In the genomic region with DNA sequence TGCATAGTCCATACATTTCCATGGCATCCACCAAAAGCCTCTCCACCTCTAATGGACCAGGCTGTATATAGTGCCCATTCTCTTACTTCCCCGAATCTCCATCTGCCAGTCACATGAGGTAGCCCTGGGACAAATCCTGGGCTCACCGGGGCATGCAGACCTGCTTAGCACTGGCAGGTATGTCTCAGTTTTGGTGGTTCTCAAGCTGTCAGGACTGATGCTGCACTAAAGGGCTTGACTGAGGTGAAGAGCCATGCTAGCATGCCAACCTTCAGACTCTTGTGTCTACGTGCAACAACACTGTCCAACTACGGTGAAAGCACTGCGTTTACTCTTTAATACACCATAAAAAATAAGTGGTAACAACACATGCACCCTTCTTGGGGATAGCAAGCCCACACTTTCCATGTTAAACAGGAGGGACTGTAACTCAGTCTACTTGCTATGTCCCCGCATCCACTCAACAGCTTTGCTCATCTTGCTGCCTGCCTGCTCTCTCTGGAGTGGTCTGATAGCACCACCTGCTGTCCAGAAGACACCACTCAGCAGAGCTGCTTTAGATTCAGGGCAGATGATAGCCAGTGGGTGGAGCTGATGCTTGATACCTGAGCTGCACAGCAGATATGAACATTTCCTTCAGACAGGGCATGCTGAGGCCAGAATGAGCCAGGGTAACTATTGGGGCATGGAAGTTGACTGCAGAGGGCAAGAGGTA, we compare ENCODE assay signal across 8 mouse cellular contexts.
DNase-seq lines count a peak whose midpoint lies in the region; ATAC-seq lines count a peak whose summit lies in the region.

No protein-coding gene starts in this region.

- H3K4me2 ChIP-seq in hindbrain, embryonic 12.5 days (replicated peaks) = no peak overlapping the region
- no peak overlapping the region for H3K4me2 ChIP-seq in embryonic facial prominence, embryonic 11.5 days (ENCODE audit: low read depth, low read length)
- H3K4me2 ChIP-seq in limb, embryonic 12.5 days = no peak overlapping the region

- H3K27ac ChIP-seq in hindbrain, embryonic 10.5 days = no peak overlapping the region
- no peak overlapping the region for H3K27ac ChIP-seq in hindbrain, embryonic 12.5 days
- H3K27ac ChIP-seq in embryonic facial prominence, embryonic 11.5 days (replicated peaks; ENCODE audit: low read depth, low read length) = no peak overlapping the region
- H3K27ac ChIP-seq in limb, embryonic 12.5 days = no peak overlapping the region

- peak; percentile 78 for DNase-seq in hindbrain, embryonic 10.5 days (ENCODE audit: low spot score)
- peak; percentile 82 for DNase-seq in embryonic facial prominence, embryonic 11.5 days (ENCODE audit: low spot score)
- peak; percentile 86 for DNase-seq in kidney, adult 9 months
- peak; percentile 57 for DNase-seq in naive thymus-derived CD4-positive, alpha-beta T cell, adult 2 months (ENCODE audit: low read depth)
- peak; percentile 66 to 81 for DNase-seq in spleen, postnatal 4 days (ENCODE audit: low spot score in 2 of 2)

- no peaks in the 10 kb centered on the region for H3K27me3 ChIP-seq in hindbrain, embryonic 10.5 days (ENCODE audit: insufficient read depth, poor library complexity, severe bottlenecking)
- H3K27me3 ChIP-seq in hindbrain, embryonic 12.5 days = no peaks in the 10 kb centered on the region
- H3K27me3 ChIP-seq in embryonic facial prominence, embryonic 11.5 days (ENCODE audit: control insufficient read depth, insufficient read depth, low read length) = no peaks in the 10 kb centered on the region
- no peaks in the 10 kb centered on the region for H3K27me3 ChIP-seq in limb, embryonic 12.5 days

- H3K9me3 ChIP-seq in hindbrain, embryonic 10.5 days = 0 out of 2 replicates have a peak, but pooled peaks cover 6% of the 10 kb centered on the region
- H3K9me3 ChIP-seq in hindbrain, embryonic 12.5 days (replicated peaks) = no peaks in the 10 kb centered on the region
- no peaks in the 10 kb centered on the region for H3K9me3 ChIP-seq in embryonic facial prominence, embryonic 11.5 days (replicated peaks; ENCODE audit: control insufficient read depth, low read length)
- no peaks in the 10 kb centered on the region for H3K9me3 ChIP-seq in limb, embryonic 12.5 days

- H3K4me3 ChIP-seq in hindbrain, embryonic 10.5 days = no peak overlapping the region
- H3K4me3 ChIP-seq in hindbrain, embryonic 12.5 days = no peak overlapping the region
- H3K4me3 ChIP-seq in embryonic facial prominence, embryonic 11.5 days (ENCODE audit: low read depth, low read length) = no peak overlapping the region
- no peak overlapping the region for H3K4me3 ChIP-seq in limb, embryonic 12.5 days (replicated peaks)

- ATAC-seq in hindbrain, embryonic 12.5 days (ENCODE audit: low FRiP score) = no peak; the same call in 1 of the 2 replicates
- peak; percentile 65 for ATAC-seq in embryonic facial prominence, embryonic 11.5 days (replicated peaks; ENCODE audit: insufficient number of reproducible peaks, low FRiP score, low TSS enrichment, low read depth)
- ATAC-seq in granulocyte monocyte progenitor cell, adult 5-6 weeks (replicated peaks; ENCODE audit: poor library complexity, severe bottlenecking) = peak; percentile 78
- ATAC-seq in limb, embryonic 12.5 days (ENCODE audit: insufficient number of reproducible peaks, insufficient read depth, low FRiP score, low TSS enrichment, low read depth) = peak; percentile 47; the same call in 1 of the 2 replicates

- WGBS in hindbrain, embryonic 10.5 days = 86% methylated on average over 6 of the region's 6 CpGs
- WGBS in hindbrain, embryonic 12.5 days = 86% methylated on average over 6 of the region's 6 CpGs
- WGBS in embryonic facial prominence, embryonic 11.5 days = 84% methylated on average over 6 of the region's 6 CpGs
- 80% methylated on average over 6 of the region's 6 CpGs for WGBS in limb, embryonic 12.5 days

- no peak overlapping the region for H3K9ac ChIP-seq in hindbrain, embryonic 12.5 days
- no peak overlapping the region for H3K9ac ChIP-seq in embryonic facial prominence, embryonic 11.5 days (replicated peaks; ENCODE audit: low read length)
- H3K9ac ChIP-seq in limb, embryonic 12.5 days (replicated peaks) = no peak overlapping the region

- peaks cover 10% of the 10 kb centered on the region; the same call in 1 of the 2 replicates for H3K36me3 ChIP-seq in hindbrain, embryonic 10.5 days
- H3K36me3 ChIP-seq in hindbrain, embryonic 12.5 days = 0 out of 2 replicates have a peak, but pooled peaks cover 3% of the 10 kb centered on the region
- H3K36me3 ChIP-seq in embryonic facial prominence, embryonic 11.5 days (replicated peaks; ENCODE audit: control insufficient read depth, insufficient read depth, low read depth, low read length) = no peaks in the 10 kb centered on the region
- no peaks in the 10 kb centered on the region for H3K36me3 ChIP-seq in limb, embryonic 12.5 days

- no peaks in the 10 kb centered on the region for H3K4me1 ChIP-seq in hindbrain, embryonic 10.5 days (replicated peaks)
- H3K4me1 ChIP-seq in hindbrain, embryonic 12.5 days = no peaks in the 10 kb centered on the region
- H3K4me1 ChIP-seq in embryonic facial prominence, embryonic 11.5 days (ENCODE audit: control insufficient read depth, insufficient read depth, low read length) = no peaks in the 10 kb centered on the region
- H3K4me1 ChIP-seq in limb, embryonic 12.5 days (replicated peaks) = no peaks in the 10 kb centered on the region
